Mouse (Mus musculus) spleen, adult 2 months (tissue): ENCODE measurements at regions not wholly inside any gene's neighbourhood (a gene's known extent, or its start where the extent isn't known, plus 50 kb on each side); places are given as distances from the start of the nearest gene placed in this dataset.

ENCODE experiments used
- CTCF ChIP-seq: fragments of 200-500 bp; IDR thresholded peaks from 2 replicates; pipeline ENCODE4 v1.5.1; 2011; ENCODE audit warnings: mild to moderate bottlenecking, inconsistent platforms; ENCODE audit not compliant: insufficient read depth, insufficient read length, insufficient replicate concordance; ENCODE audit errors: extremely low read depth
- POLR2A ChIP-seq: fragments of 200-500 bp; IDR thresholded peaks from 2 replicates; pipeline ENCODE4 v1.6.1; 2011; ENCODE audit warnings: low read depth, low read length, inconsistent platforms

GRCm38 (mm10) chr14:120572238-120572637 lies 94.0 kb downstream of the Rap2a start:
- TF ChIP-seq CTCF (no peak), POLR2A (no peak)
